Mouse (Mus musculus) lung, postnatal 36 days (tissue): ENCODE data around the gene Slc23a2.

Source experiments
- DNase-seq: peaks from one replicate; pipeline ENCODE4 v3.0.0; 2022; ENCODE audit warnings: mixed read lengths

Slc23a2 gene

GRCm38 (mm10) chr2:132044320-132045274 is 100.3 kb downstream of the Slc23a2 start:
- no peak for DNase-seq

GRCm38 (mm10) chr2:132043101-132043621 is 101.7 kb downstream of the Slc23a2 start:
- DNase-seq = peak; percentile 83

GRCm38 (mm10) chr2:132039894-132040293 is 105.0 kb downstream of the Slc23a2 start:
- DNase-seq = no peak

GRCm38 (mm10) chr2:132036326-132036725 is 108.6 kb downstream of the Slc23a2 start:
- DNase-seq = no peak

- no peak for DNase-seq
Observed at GRCm38 (mm10) chr2:132035470-132035835, 109.5 kb downstream of the Slc23a2 start.

- no peak for DNase-seq
Observed at GRCm38 (mm10) chr2:132034590-132035469, 110.1 kb downstream of the Slc23a2 start.

GRCm38 (mm10) chr2:132031364-132032095 is 113.4 kb downstream of the Slc23a2 start:
- no peak for DNase-seq

GRCm38 (mm10) chr2:132030418-132031363 is 114.2 kb downstream of the Slc23a2 start:
- DNase-seq = no peak

GRCm38 (mm10) chr2:132029646-132030417 is 115.1 kb downstream of the Slc23a2 start, which contains the start of gene Rassf2:
Gene Rassf2, minus strand, starts transcription at chr2:132030258.
- peak; percentile 93 for DNase-seq

- DNase-seq = peak; percentile 65
Observed at GRCm38 (mm10) chr2:132028894-132029605, 115.9 kb downstream of the Slc23a2 start.

GRCm38 (mm10) chr2:132028107-132028506 is 116.8 kb downstream of the Slc23a2 start:
- DNase-seq = no peak

GRCm38 (mm10) chr2:132027366-132027765 is 117.5 kb downstream of the Slc23a2 start:
- DNase-seq = peak; percentile 55

GRCm38 (mm10) chr2:132024028-132024427 is 120.9 kb downstream of the Slc23a2 start:
- no peak for DNase-seq

GRCm38 (mm10) chr2:132022621-132023020 is 122.3 kb downstream of the Slc23a2 start:
- DNase-seq = peak; percentile 65

- DNase-seq = no peak
Observed at GRCm38 (mm10) chr2:132021616-132022015, 123.3 kb downstream of the Slc23a2 start.

GRCm38 (mm10) chr2:132020991-132021541 is 123.8 kb downstream of the Slc23a2 start:
- DNase-seq = peak; percentile 75

GRCm38 (mm10) chr2:132020420-132020819 is 124.5 kb downstream of the Slc23a2 start:
- DNase-seq = no peak

GRCm38 (mm10) chr2:132019372-132019811 is 125.5 kb downstream of the Slc23a2 start:
- DNase-seq = peak; percentile 61

GRCm38 (mm10) chr2:132018156-132018555 is 126.8 kb downstream of the Slc23a2 start:
- DNase-seq = no peak
